Mouse (Mus musculus) cortical plate, adult 2 months (tissue): Measurements from ENCODE around the gene Hmbs.

Source experiments
- CTCF ChIP-seq: fragments of 200-500 bp; IDR thresholded peaks from 2 replicates; pipeline ENCODE4 v1.5.1; 2011; ENCODE audit warnings: mild to moderate bottlenecking, control low read depth, low read length; ENCODE audit not compliant: insufficient read depth; ENCODE audit errors: extremely low read depth
- POLR2A ChIP-seq: fragments of 200-500 bp; IDR thresholded peaks from 2 replicates; pipeline ENCODE4 v1.6.1; 2011; ENCODE audit warnings: mild to moderate bottlenecking, low read length, control low read depth; ENCODE audit not compliant: insufficient read depth; ENCODE audit errors: extremely low read depth

GRCm38 (mm10) chr9:44314910-44315309 is 29.1 kb downstream of the Hmbs start:
- TF ChIP-seq CTCF (no peak), POLR2A (no peak)
